Mouse (Mus musculus): Measurements from ENCODE around the gene Crtap. TPM values are rescaled to one million over a fixed set of nuclear protein-coding genes. Genes with fewer than 3 reads are reported as not detected.

Gene Crtap
- polyA plus RNA-seq, 1 experiment from 2014 or later = 31.5 TPM

GRCm38 (mm10) chr9:114418187-114418586 lies 27.7 kb upstream of the Crtap start:
- Histone ChIP-seq H3K4me3 (ENCODE audit: low read length) (no peak overlapping the region), H3K36me3 (ENCODE audit: control insufficient read depth, insufficient read depth, low read length) (peaks cover 5% of the 10 kb centered on the region; the same call in 1 of the 2 replicates), H3K4me2 (ENCODE audit: low read length) (no peak overlapping the region), H3K9ac (ENCODE audit: low read depth, low read length) (no peak overlapping the region), H3K27ac (ENCODE audit: low read depth, low read length) (no peak overlapping the region), H3K27me3 (replicated peaks; ENCODE audit: control insufficient read depth, insufficient read depth, low read length) (no peaks in the 10 kb centered on the region), H3K9me3 (ENCODE audit: control insufficient read depth, low read length) (no peaks in the 10 kb centered on the region), H3K4me1 (ENCODE audit: control insufficient read depth, insufficient read depth, low read depth, low read length) (no peaks in the 10 kb centered on the region)
- ATAC-seq = no peak
- 81% methylated on average over 7 of the region's 7 CpGs for WGBS

GRCm38 (mm10) chr9:114416646-114417517 lies 26.4 kb upstream of the Crtap start:
- no peaks in the 10 kb centered on the region for H3K27me3 ChIP-seq (replicated peaks; ENCODE audit: control insufficient read depth, insufficient read depth, low read length)
- H3K4me3 ChIP-seq (ENCODE audit: low read length) = no peak overlapping the region
- no peaks in the 10 kb centered on the region for H3K4me1 ChIP-seq (ENCODE audit: control insufficient read depth, insufficient read depth, low read depth, low read length)
- H3K9me3 ChIP-seq (ENCODE audit: control insufficient read depth, low read length) = no peaks in the 10 kb centered on the region
- ATAC-seq = no peak
- peaks cover 5% of the 10 kb centered on the region; the same call in 1 of the 2 replicates for H3K36me3 ChIP-seq (ENCODE audit: control insufficient read depth, insufficient read depth, low read length)
- H3K9ac ChIP-seq (ENCODE audit: low read depth, low read length) = no peak overlapping the region
- WGBS = 92% methylated on average over 21 of the region's 21 CpGs
- no peak overlapping the region for H3K27ac ChIP-seq (ENCODE audit: low read depth, low read length)
- no peak overlapping the region for H3K4me2 ChIP-seq (ENCODE audit: low read length)

- no peak overlapping the region for H3K4me3 ChIP-seq (ENCODE audit: low read length)
- H3K27ac ChIP-seq (ENCODE audit: low read depth, low read length) = no peak overlapping the region
- no peak overlapping the region for H3K9ac ChIP-seq (ENCODE audit: low read depth, low read length)
- peaks cover 3% of the 10 kb centered on the region; the same call in 1 of the 2 replicates for H3K36me3 ChIP-seq (ENCODE audit: control insufficient read depth, insufficient read depth, low read length)
- no peaks in the 10 kb centered on the region for H3K4me1 ChIP-seq (ENCODE audit: control insufficient read depth, insufficient read depth, low read depth, low read length)
- ATAC-seq = no peak
- WGBS = 22% methylated on average over 11 of the region's 11 CpGs
- no peaks in the 10 kb centered on the region for H3K27me3 ChIP-seq (replicated peaks; ENCODE audit: control insufficient read depth, insufficient read depth, low read length)
- H3K9me3 ChIP-seq (ENCODE audit: control insufficient read depth, low read length) = no peaks in the 10 kb centered on the region
- H3K4me2 ChIP-seq (ENCODE audit: low read length) = no peak overlapping the region
Measured at GRCm38 (mm10) chr9:114415701-114416100, 25.2 kb upstream of the Crtap start.

DNA sequence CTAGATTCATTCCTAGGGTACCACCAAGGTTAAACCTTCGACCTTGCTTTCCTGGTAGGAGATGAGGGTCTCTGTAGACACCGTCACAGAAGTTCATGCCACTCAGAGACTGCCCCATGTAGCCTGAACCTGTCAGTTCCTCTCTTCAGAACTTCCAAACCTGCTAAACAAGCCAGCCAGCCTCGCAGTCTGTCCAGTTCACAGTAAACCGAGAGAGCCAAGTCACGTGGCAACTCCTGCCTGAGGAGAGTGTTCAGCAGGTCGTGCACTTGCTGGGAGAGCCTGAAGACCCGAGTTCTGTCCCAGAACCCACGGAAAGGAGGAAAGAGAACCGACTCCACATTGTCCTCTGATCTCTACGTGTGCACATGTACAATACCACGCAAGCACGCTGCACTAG lies 23.4 kb upstream of the Crtap start:
- no peak overlapping the region for H3K4me3 ChIP-seq (ENCODE audit: low read length)
- no peak overlapping the region for H3K27ac ChIP-seq (ENCODE audit: low read depth, low read length)
- no peaks in the 10 kb centered on the region for H3K4me1 ChIP-seq (ENCODE audit: control insufficient read depth, insufficient read depth, low read depth, low read length)
- no peak overlapping the region for H3K4me2 ChIP-seq (ENCODE audit: low read length)
- ATAC-seq = no peak
- no peaks in the 10 kb centered on the region for H3K9me3 ChIP-seq (ENCODE audit: control insufficient read depth, low read length)
- WGBS = 93% methylated on average over 12 of the region's 12 CpGs
- H3K36me3 ChIP-seq (ENCODE audit: control insufficient read depth, insufficient read depth, low read length) = peaks cover 9% of the 10 kb centered on the region; the same call in 1 of the 2 replicates
- H3K27me3 ChIP-seq (replicated peaks; ENCODE audit: control insufficient read depth, insufficient read depth, low read length) = no peaks in the 10 kb centered on the region
- no peak overlapping the region for H3K9ac ChIP-seq (ENCODE audit: low read depth, low read length)

DNA sequence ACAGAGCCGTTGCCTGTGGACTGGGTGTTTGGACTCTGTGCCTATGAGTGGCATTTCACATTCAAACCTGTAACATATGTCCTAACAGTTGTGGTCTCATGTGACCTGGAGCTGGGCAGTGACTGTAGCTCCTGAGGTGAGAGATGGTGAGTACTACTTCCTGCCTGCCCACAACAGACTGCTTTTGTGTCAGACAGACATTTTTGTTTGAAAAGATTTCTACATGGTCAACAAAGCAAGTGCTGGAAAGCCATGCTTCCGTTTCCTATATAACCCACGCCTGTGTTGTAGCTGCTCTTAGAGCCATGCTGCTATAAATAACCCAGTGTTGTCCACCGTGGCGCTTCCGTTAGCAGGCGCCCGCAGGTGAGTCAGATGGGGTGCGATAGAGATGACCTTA lies 21.9 kb upstream of the Crtap start:
- no peak overlapping the region for H3K27ac ChIP-seq (ENCODE audit: low read depth, low read length)
- peaks cover 9% of the 10 kb centered on the region; the same call in 1 of the 2 replicates for H3K36me3 ChIP-seq (ENCODE audit: control insufficient read depth, insufficient read depth, low read length)
- WGBS = 95% methylated on average over 9 of the region's 9 CpGs
- H3K27me3 ChIP-seq (replicated peaks; ENCODE audit: control insufficient read depth, insufficient read depth, low read length) = no peaks in the 10 kb centered on the region
- ATAC-seq = no peak
- H3K9ac ChIP-seq (ENCODE audit: low read depth, low read length) = no peak overlapping the region
- H3K4me2 ChIP-seq (ENCODE audit: low read length) = no peak overlapping the region
- no peaks in the 10 kb centered on the region for H3K9me3 ChIP-seq (ENCODE audit: control insufficient read depth, low read length)
- no peaks in the 10 kb centered on the region for H3K4me1 ChIP-seq (ENCODE audit: control insufficient read depth, insufficient read depth, low read depth, low read length)
- H3K4me3 ChIP-seq (ENCODE audit: low read length) = no peak overlapping the region

- no peak overlapping the region for H3K4me2 ChIP-seq (ENCODE audit: low read length)
- no peak for ATAC-seq
- no peaks in the 10 kb centered on the region for H3K4me1 ChIP-seq (ENCODE audit: control insufficient read depth, insufficient read depth, low read depth, low read length)
- H3K9me3 ChIP-seq (ENCODE audit: control insufficient read depth, low read length) = no peaks in the 10 kb centered on the region
- no peaks in the 10 kb centered on the region for H3K27me3 ChIP-seq (replicated peaks; ENCODE audit: control insufficient read depth, insufficient read depth, low read length)
- H3K36me3 ChIP-seq (ENCODE audit: control insufficient read depth, insufficient read depth, low read length) = peaks cover 12% of the 10 kb centered on the region; the same call in 1 of the 2 replicates
- no peak overlapping the region for H3K27ac ChIP-seq (ENCODE audit: low read depth, low read length)
- no peak overlapping the region for H3K4me3 ChIP-seq (ENCODE audit: low read length)
- H3K9ac ChIP-seq (ENCODE audit: low read depth, low read length) = no peak overlapping the region
- WGBS = 81% methylated on average over 5 of the region's 5 CpGs
Measured at GRCm38 (mm10) chr9:114411295-114411694, 20.8 kb upstream of the Crtap start.

- H3K4me2 ChIP-seq (ENCODE audit: low read length) = no peak overlapping the region
- H3K4me3 ChIP-seq (ENCODE audit: low read length) = no peak overlapping the region
- H3K27ac ChIP-seq (ENCODE audit: low read depth, low read length) = no peak overlapping the region
- WGBS = 95% methylated on average over 11 of the region's 11 CpGs
- no peak for ATAC-seq
- H3K4me1 ChIP-seq (ENCODE audit: control insufficient read depth, insufficient read depth, low read depth, low read length) = no peaks in the 10 kb centered on the region
- H3K27me3 ChIP-seq (replicated peaks; ENCODE audit: control insufficient read depth, insufficient read depth, low read length) = no peaks in the 10 kb centered on the region
- no peak overlapping the region for H3K9ac ChIP-seq (ENCODE audit: low read depth, low read length)
- peaks cover 17% of the 10 kb centered on the region for H3K36me3 ChIP-seq (ENCODE audit: control insufficient read depth, insufficient read depth, low read length)
- H3K9me3 ChIP-seq (ENCODE audit: control insufficient read depth, low read length) = no peaks in the 10 kb centered on the region
Measured at GRCm38 (mm10) chr9:114410313-114410862, 19.9 kb upstream of the Crtap start.

- Histone ChIP-seq H3K36me3 (ENCODE audit: control insufficient read depth, insufficient read depth, low read length) (peaks cover 27% of the 10 kb centered on the region), H3K9me3 (ENCODE audit: control insufficient read depth, low read length) (peaks cover 4% of the 10 kb centered on the region), H3K9ac (ENCODE audit: low read depth, low read length) (no peak overlapping the region), H3K27me3 (replicated peaks; ENCODE audit: control insufficient read depth, insufficient read depth, low read length) (no peaks in the 10 kb centered on the region), H3K4me2 (ENCODE audit: low read length) (no peak overlapping the region), H3K27ac (ENCODE audit: low read depth, low read length) (no peak overlapping the region), H3K4me3 (ENCODE audit: low read length) (no peak overlapping the region), H3K4me1 (ENCODE audit: control insufficient read depth, insufficient read depth, low read depth, low read length) (no peaks in the 10 kb centered on the region)
- 68% methylated on average over 2 of the region's 2 CpGs for WGBS
- ATAC-seq = no peak
Measured at GRCm38 (mm10) chr9:114407676-114408075, 17.2 kb upstream of the Crtap start.

DNA sequence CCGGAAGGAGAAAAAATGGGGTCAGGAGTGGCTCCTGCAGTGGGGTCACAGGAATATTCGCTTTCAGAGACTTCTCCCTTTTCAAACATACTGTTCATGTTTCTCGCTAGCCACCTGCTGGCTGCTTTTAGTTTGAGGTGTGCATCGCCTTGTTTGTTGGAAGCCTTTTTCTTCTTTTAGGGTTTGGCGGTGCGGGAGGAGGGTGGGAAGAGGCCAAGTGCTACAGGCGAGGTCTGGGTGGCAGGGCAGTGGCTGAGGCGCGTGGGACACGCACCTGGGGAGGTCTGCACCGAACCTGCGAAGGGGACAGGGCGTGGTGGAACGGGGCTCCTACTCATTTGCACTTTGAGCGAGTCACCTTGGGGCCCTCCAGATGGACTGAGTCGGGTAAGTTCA lies 11.2 kb upstream of the Crtap start:
- Histone ChIP-seq H3K27me3 (replicated peaks; ENCODE audit: control insufficient read depth, insufficient read depth, low read length) (no peaks in the 10 kb centered on the region), H3K9me3 (ENCODE audit: control insufficient read depth, low read length) (peaks cover 4% of the 10 kb centered on the region), H3K4me2 (ENCODE audit: low read length) (peak overlapping the region; percentile 90), H3K9ac (ENCODE audit: low read depth, low read length) (peak overlapping the region; percentile 94), H3K36me3 (ENCODE audit: control insufficient read depth, insufficient read depth, low read length) (peaks cover 20% of the 10 kb centered on the region), H3K4me1 (ENCODE audit: control insufficient read depth, insufficient read depth, low read depth, low read length) (peaks cover 12% of the 10 kb centered on the region), H3K27ac (ENCODE audit: low read depth, low read length) (peak overlapping the region; percentile 95), H3K4me3 (ENCODE audit: low read length) (peak overlapping the region; percentile 93)
- WGBS = 2% methylated on average over 16 of the region's 16 CpGs
- no peak for ATAC-seq
